Mouse (Mus musculus): Measurements from ENCODE around the gene Phldb3.

- TF ChIP-seq CTCF (IDR thresholded peaks at IDR 0.05; ENCODE audit: low read depth), result peak; percentile 96
- TF ChIP-seq EP300 (IDR thresholded peaks at IDR 0.05; ENCODE audit: low read depth), result no peak
Measured at GRCm38 (mm10) chr7:24662575-24662974, 52.0 kb downstream of the Phldb3 start.
